Mouse (Mus musculus) hindbrain, embryonic 10.5 days (tissue): Measurements from ENCODE around the gene Syna. TPM values are rescaled to one million over a fixed set of nuclear protein-coding genes. Genes with fewer than 3 reads are reported as not detected.

Experiments used
- DNase-seq: peaks from one replicate; pipeline ENCODE4 v3.0.0-alpha.2; 2017; ENCODE audit warnings: low spot score
- H3K27ac ChIP-seq: fragments of 300-500 bp; sonication (generic); 2 replicates; pipeline ENCODE4 v1.5.1; 2016; ENCODE audit warnings: mild to moderate bottlenecking, moderate library complexity
- H3K27me3 ChIP-seq: fragments of 300-500 bp; sonication (generic); 2 replicates; pipeline ENCODE4 v1.6.1; 2016; ENCODE audit warnings: mild to moderate bottlenecking; ENCODE audit not compliant: poor library complexity, insufficient read depth, severe bottlenecking
- H3K36me3 ChIP-seq: fragments of 300-500 bp; sonication (generic); 2 replicates; pipeline ENCODE4 v1.6.1; 2016; ENCODE audit warnings: mild to moderate bottlenecking, moderate library complexity
- H3K4me1 ChIP-seq: fragments of 300-500 bp; sonication (generic); replicated peaks from 2 replicates; pipeline ENCODE4 v1.6.1; 2016; ENCODE audit warnings: mild to moderate bottlenecking
- H3K4me3 ChIP-seq: fragments of 300-500 bp; sonication (generic); 2 replicates; pipeline ENCODE4 v1.5.1; 2016; ENCODE audit warnings: mild to moderate bottlenecking, moderate library complexity
- H3K9me3 ChIP-seq: fragments of 300-500 bp; sonication (generic); 2 replicates; pipeline ENCODE4 v1.6.1; 2016; ENCODE audit warnings: mild to moderate bottlenecking, moderate library complexity
- WGBS: fragments of 180-500 bp; shearing (Covaris S2); methylation state at CpG from one replicate; pipeline ENCODE4 v1.1.7; 2016; 5-methylcytosine and 5-hydroxymethylcytosine counted together
- polyA plus RNA-seq: library from polyadenylated mRNA; unstranded; fragments of >200 nt; fragmentation: Nextera tagmentation; extraction: Ambion mirVana; gene quantifications from 2 replicates; pipeline ENCODE4 v1.2.1, GENCODE M21; 2016

Syna gene
- polyA plus RNA-seq, 1 experiment from 2014 or later, result 0.12 TPM

DNA sequence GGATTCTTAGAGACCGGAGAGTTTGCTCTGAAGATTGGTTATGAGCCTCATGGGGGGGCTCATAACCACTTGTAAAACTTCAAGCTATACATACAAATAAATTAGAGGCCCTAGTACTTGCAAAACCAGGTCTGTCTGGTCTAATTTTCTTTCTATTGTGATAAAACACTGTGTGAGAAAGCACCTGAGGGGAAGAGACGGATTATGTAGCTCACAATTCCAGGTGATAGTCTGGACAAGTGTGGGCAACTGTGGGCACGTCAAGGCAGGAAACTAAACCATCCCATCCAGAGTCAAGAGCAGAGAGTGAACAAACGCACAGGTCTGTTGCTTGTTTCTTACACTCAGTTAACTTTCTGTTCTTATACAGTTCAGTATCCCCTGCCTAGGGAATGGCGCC is 40.5 kb downstream of the Syna start:
- no peak overlapping the region for H3K27ac ChIP-seq
- H3K4me3 ChIP-seq, result no peak overlapping the region
- H3K4me1 ChIP-seq, result no peaks in the 10 kb centered on the region
- no peak for DNase-seq
- peaks cover 97% of the 10 kb centered on the region for H3K36me3 ChIP-seq
- peaks cover 5% of the 10 kb centered on the region for H3K9me3 ChIP-seq
- WGBS, result 96% methylated on average over 5 of the region's 5 CpGs
- H3K27me3 ChIP-seq, result no peaks in the 10 kb centered on the region

DNA sequence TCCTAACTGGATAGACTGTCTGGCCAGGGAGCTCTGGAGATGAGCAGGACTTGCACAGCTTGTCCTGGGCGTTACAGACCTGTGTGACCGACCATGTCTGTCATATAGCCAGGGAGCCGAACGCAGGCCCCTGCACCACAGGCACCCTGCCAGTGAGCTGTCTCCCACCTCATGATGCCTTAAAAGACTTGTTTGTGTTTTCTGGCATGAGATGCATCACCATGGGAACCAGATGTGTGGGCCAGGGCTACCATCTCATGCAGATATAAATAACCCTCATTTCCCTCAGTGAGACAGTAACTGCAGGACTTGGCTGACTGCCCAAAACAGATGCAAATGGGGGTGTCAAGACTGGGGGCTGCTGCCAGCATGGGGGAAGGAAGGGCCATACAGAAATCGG is 47.9 kb downstream of the Syna start:
- DNase-seq, result no peak
- Histone ChIP-seq H3K27me3 (no peaks in the 10 kb centered on the region), H3K4me3 (no peak overlapping the region), H3K27ac (no peak overlapping the region), H3K9me3 (peaks cover 5% of the 10 kb centered on the region), H3K36me3 (peaks cover 97% of the 10 kb centered on the region), H3K4me1 (peaks cover 4% of the 10 kb centered on the region; the same call in 1 of the 2 replicates)
- 78% methylated on average over 5 of the region's 5 CpGs for WGBS

DNA sequence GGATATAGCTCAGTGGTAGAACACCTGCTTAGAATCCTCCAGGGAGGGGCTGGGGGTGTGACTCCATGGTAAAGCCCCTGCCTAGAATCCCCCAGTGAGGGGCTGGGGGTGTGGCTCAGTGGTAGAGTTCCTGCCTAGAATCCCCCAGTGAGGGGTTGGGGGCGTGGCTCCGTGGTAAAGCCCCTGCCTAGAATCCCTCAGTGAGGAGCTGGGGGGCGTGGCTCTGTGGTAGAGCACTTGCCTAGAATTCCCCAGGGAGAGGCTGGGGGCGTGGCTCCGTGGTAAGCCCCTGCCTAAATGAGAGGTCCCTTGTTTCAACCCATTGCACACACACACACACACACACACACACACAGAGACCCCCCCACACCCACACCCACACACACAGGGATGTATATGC is 49.7 kb downstream of the Syna start:
- Histone ChIP-seq H3K36me3 (peaks cover 93% of the 10 kb centered on the region), H3K4me3 (no peak overlapping the region), H3K27ac (no peak overlapping the region), H3K4me1 (peaks cover 4% of the 10 kb centered on the region; the same call in 1 of the 2 replicates), H3K9me3 (no peaks in the 10 kb centered on the region), H3K27me3 (no peaks in the 10 kb centered on the region)
- DNase-seq, result no peak
- 82% methylated on average over 5 of the region's 5 CpGs for WGBS

DNA sequence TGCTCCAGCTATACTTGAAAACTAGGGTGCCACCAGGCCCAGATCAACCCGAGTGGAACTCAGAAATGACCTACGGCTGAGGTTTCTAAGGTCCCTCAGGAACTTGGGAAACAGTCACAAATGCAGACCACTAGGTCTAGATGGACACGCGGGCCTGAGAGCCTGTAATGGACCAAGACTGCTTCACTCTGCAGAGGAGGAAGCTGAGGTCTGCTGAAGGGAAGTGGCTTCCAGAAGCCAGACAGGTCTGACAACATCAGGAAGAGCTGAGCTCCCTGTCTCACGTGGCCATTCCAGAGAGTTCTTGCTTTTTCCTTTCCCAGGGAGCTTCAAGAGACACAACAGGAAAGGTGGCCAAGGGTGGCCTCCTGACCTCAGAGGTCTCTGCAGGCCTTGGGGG is 51.0 kb downstream of the Syna start:
- Histone ChIP-seq H3K27me3 (no peaks in the 10 kb centered on the region), H3K4me3 (no peak overlapping the region), H3K9me3 (no peaks in the 10 kb centered on the region), H3K36me3 (peaks cover 93% of the 10 kb centered on the region), H3K27ac (no peak overlapping the region), H3K4me1 (peaks cover 7% of the 10 kb centered on the region; the same call in 1 of the 2 replicates)
- 82% methylated on average over 5 of the region's 5 CpGs for WGBS
- DNase-seq, result no peak

Other genes with a start within 250 kb of the Syna start
- 180 and 189 TPM in 2 replicates for gene Gtf2i, start 245.4 kb downstream of the Syna start, polyA plus RNA-seq
- 84.8 and 91.6 TPM in 2 replicates for gene Gtf2ird1, start 103.5 kb downstream of the Syna start, polyA plus RNA-seq
- 6.0 and 8.1 TPM in 2 replicates for gene Clip2, start 7.7 kb downstream of the Syna start, polyA plus RNA-seq
- gene Rfc2, start 21.2 kb upstream of the Syna start, polyA plus RNA-seq, result 366 and 403 TPM in 2 replicates
- 4.3 and 4.7 TPM in 2 replicates for gene Lat2, start 54.9 kb upstream of the Syna start, polyA plus RNA-seq
- 502 and 539 TPM in 2 replicates for gene Eif4h, start 79.3 kb upstream of the Syna start, polyA plus RNA-seq
- 8.6 and 16.3 TPM in 2 replicates for gene Limk1, start 128.4 kb upstream of the Syna start, polyA plus RNA-seq
- gene Eln, start 187.2 kb upstream of the Syna start, polyA plus RNA-seq, result 1.2 and 2.3 TPM in 2 replicates